ENCODE assay signal across 9 mouse cellular contexts in the genomic region with DNA sequence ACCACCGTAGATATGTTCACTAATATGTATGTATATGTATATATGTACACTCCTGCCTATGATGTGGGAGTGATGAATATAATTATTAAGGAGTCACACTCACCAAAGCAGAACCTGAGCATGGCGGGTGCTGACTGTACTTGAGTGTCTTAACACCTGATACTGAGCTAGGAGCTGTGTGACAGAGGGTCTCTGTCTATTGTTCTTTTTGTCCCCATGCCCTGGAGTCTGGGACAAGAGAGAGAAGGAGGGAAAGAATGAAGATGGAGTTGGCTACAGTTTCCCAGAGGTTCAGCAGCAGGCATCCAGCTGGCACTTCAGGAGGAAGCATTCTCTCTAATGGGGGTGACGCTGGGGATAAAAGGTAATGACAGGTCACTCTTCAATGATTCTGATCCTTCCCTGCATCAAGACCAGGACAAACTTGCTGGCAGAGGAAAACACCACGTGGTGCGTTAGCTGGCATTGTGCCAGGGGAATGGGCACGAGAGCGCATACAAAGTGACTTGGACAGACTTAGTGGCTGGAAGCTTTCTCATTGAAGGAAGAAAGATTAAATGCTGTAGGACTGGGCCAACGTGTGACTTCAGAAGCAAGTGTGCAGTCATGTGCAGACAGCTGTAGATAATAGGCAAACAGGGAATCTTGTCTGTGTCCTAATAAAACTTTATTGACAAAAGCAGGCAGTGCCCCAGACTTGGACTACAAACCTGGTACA.
DNase-seq lines count a peak whose midpoint lies in the region; ATAC-seq lines count a peak whose summit lies in the region.
"Had no signal": no experiment of that assay in that cellular context is flagged by ENCODE, and none has a peak within 500 bp of the region (broad histone marks: within the 10 kb centered on the region; RNA-seq: fewer than 3 reads in every experiment).

No protein-coding gene starts in this region.

- no peaks in the 10 kb centered on the region for H3K4me1 ChIP-seq in forebrain, embryonic 11.5 days (replicated peaks; ENCODE audit: control insufficient read depth, insufficient read depth, low read length)
- H3K4me1 ChIP-seq in forebrain, embryonic 10.5 days = peaks cover 36% of the 10 kb centered on the region
- peaks cover 60% of the 10 kb centered on the region for H3K4me1 ChIP-seq in limb, embryonic 10.5 days
- no peaks in the 10 kb centered on the region for H3K4me1 ChIP-seq in intestine, embryonic 15.5 days (replicated peaks)

- ATAC-seq in forebrain, embryonic 11.5 days (replicated peaks; ENCODE audit: low FRiP score) = 0 out of 2 replicates have a peak, but pooled peaks have one; percentile 27
- ATAC-seq in erythroid progenitor cell, adult 5-6 weeks (replicated peaks; ENCODE audit: low FRiP score, poor library complexity, severe bottlenecking) = no peak
- ATAC-seq in intestine, embryonic 15.5 days = no peak

- no peak overlapping the region for H3K9ac ChIP-seq in forebrain, embryonic 11.5 days (ENCODE audit: low read length)
- no peak overlapping the region for H3K9ac ChIP-seq in intestine, embryonic 15.5 days
- H3K9ac ChIP-seq: lung, embryonic 15.5 days had no signal

- no peak overlapping the region for H3K4me3 ChIP-seq in forebrain, embryonic 11.5 days (ENCODE audit: low read depth, low read length)
- H3K4me3 ChIP-seq in forebrain, embryonic 10.5 days = no peak overlapping the region
- no peak overlapping the region for H3K4me3 ChIP-seq in limb, embryonic 10.5 days
- H3K4me3 ChIP-seq in intestine, embryonic 15.5 days (replicated peaks) = no peak overlapping the region
- H3K4me3 ChIP-seq: lung, embryonic 15.5 days had no signal

- H3K4me2 ChIP-seq in forebrain, embryonic 11.5 days (ENCODE audit: low read depth, low read length, severe bottlenecking) = no peak overlapping the region
- no peak overlapping the region for H3K4me2 ChIP-seq in intestine, embryonic 15.5 days (replicated peaks)
- H3K4me2 ChIP-seq: lung, embryonic 15.5 days had no signal

- H3K27me3 ChIP-seq in forebrain, embryonic 11.5 days (ENCODE audit: control insufficient read depth, insufficient read depth, low read length) = no peaks in the 10 kb centered on the region
- no peaks in the 10 kb centered on the region for H3K27me3 ChIP-seq in forebrain, embryonic 10.5 days (ENCODE audit: poor library complexity, severe bottlenecking)
- H3K27me3 ChIP-seq in limb, embryonic 10.5 days (ENCODE audit: low read depth, poor library complexity, severe bottlenecking) = no peaks in the 10 kb centered on the region
- no peaks in the 10 kb centered on the region for H3K27me3 ChIP-seq in intestine, embryonic 15.5 days (replicated peaks)
- H3K27me3 ChIP-seq: lung, embryonic 15.5 days had no signal

- intact Hi-C loops in heart, postnatal 14 days (cut with DNase I) = no loop called here

- H3K27ac ChIP-seq in forebrain, embryonic 11.5 days (ENCODE audit: low read depth, low read length) = no peak overlapping the region
- H3K27ac ChIP-seq in forebrain, embryonic 10.5 days = no peak overlapping the region
- 0 out of 2 replicates have a peak overlapping the region, but pooled peaks have one; percentile 12 for H3K27ac ChIP-seq in limb, embryonic 10.5 days
- H3K27ac ChIP-seq in intestine, embryonic 15.5 days = no peak overlapping the region
- H3K27ac ChIP-seq: lung, embryonic 15.5 days had no signal

- WGBS in forebrain, embryonic 11.5 days = 75% methylated on average over 8 of the region's 8 CpGs
- WGBS in forebrain, embryonic 10.5 days = 89% methylated on average over 8 of the region's 8 CpGs
- WGBS in limb, embryonic 10.5 days = 86% methylated on average over 8 of the region's 8 CpGs
- WGBS in intestine, embryonic 15.5 days = 67% methylated on average over 8 of the region's 8 CpGs

- DNase-seq in forebrain, embryonic 11.5 days (ENCODE audit: low spot score) = no peak
- no peak for DNase-seq in forebrain, embryonic 10.5 days (ENCODE audit: extremely low spot score, low spot score)
- peak; percentile 19 for DNase-seq in Muller cell, postnatal 12 days (ENCODE audit: inconsistent ontology term)
- peak; percentile 25 to 58 for DNase-seq in heart, postnatal 14 days
- DNase-seq in limb, embryonic 10.5 days (ENCODE audit: low spot score) = no peak
- DNase-seq in gastrocnemius, postnatal 4 days (ENCODE audit: low spot score in 2 of 2) = no peak

- H3K36me3 ChIP-seq in forebrain, embryonic 11.5 days (ENCODE audit: control insufficient read depth, insufficient read depth, low read length) = no peaks in the 10 kb centered on the region
- H3K36me3 ChIP-seq in forebrain, embryonic 10.5 days (replicated peaks) = no peaks in the 10 kb centered on the region
- H3K36me3 ChIP-seq in limb, embryonic 10.5 days = no peaks in the 10 kb centered on the region
- H3K36me3 ChIP-seq in intestine, embryonic 15.5 days = no peaks in the 10 kb centered on the region
- H3K36me3 ChIP-seq: lung, embryonic 15.5 days had no signal

- H3K9me3 ChIP-seq in forebrain, embryonic 11.5 days (ENCODE audit: control insufficient read depth, low read length) = no peaks in the 10 kb centered on the region
- no peaks in the 10 kb centered on the region for H3K9me3 ChIP-seq in forebrain, embryonic 10.5 days
- no peaks in the 10 kb centered on the region for H3K9me3 ChIP-seq in limb, embryonic 10.5 days (replicated peaks)
- no peaks in the 10 kb centered on the region for H3K9me3 ChIP-seq in intestine, embryonic 15.5 days
- H3K9me3 ChIP-seq: lung, embryonic 15.5 days had no signal

Comparison
In these comparisons a context has a peak if more than half of its experiments do, and no peak if none do; other contexts are left out.
1. DNase-seq: peak in Muller cell, postnatal 12 days (single experiment) and heart, postnatal 14 days (2 of 2); none in forebrain, embryonic 11.5 days (single experiment), forebrain, embryonic 10.5 days (single experiment), limb, embryonic 10.5 days (single experiment) and gastrocnemius, postnatal 4 days (0 of 2).